Mouse (Mus musculus): ENCODE measurements at regions not wholly inside any gene's neighbourhood (a gene's known extent, or its start where the extent isn't known, plus 50 kb on each side); places are given as distances from the start of the nearest gene placed in this dataset.
"Not testable (repeated sequence)": the region's sequence is repeated elsewhere in the genome, so short reads cannot be mapped to it uniquely, and the experiment has no call there.

DNA sequence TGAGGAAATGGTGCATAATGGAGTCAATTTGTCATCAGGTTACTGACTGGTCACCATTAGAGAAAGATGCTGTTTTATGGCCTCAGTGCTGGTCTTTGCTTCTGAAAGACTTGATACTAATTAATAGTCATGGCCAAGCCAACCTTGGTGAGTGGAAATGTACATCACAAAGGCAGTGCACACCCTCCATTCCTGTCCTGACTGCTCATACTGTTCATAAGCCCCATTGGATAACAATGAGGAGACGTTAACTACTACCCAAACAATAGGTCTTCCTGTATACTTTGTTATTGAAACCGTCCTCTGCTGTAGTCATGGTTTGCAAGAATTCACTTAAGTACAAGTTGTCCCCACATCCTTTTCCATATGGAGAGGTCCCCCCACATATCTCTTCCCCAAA is 605.8 kb upstream of the Slc35b3 start:
- no peak for DNase-seq

DNA sequence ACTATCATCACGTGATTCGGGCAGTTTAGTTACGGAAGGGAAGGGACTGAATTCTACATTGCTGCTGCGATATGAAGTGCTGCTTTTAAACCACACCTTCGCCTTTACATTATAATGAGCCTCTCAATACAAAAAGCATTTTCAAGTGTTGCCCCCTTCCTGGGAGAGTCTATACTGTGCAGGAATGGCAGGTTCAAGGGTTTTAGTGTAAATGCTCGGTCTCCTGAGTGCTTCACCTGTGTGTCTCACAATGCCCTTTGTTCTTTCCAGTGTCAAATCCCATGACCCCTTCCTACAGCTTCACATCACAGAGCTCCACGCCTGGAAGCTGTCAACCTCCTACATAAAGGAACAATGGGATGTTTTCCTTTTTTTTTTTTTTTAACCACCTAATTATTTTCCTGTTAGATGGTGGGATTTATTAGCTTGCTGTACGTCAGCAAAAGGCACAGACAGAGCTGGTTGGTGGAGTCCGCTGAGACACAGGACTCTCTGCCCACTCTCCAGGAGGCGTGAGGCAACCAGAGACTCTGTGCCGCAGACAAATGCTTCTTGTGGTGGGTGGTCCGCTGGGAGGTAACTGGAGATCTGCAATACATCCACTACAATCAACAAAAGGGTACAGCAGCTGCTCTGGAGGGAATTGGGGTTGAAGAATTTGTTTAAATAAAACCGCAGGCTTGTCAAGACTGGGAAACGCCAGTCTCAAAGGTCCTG is 577.2 kb upstream of the Slc35b3 start:
- DNase-seq: no peak

DNA sequence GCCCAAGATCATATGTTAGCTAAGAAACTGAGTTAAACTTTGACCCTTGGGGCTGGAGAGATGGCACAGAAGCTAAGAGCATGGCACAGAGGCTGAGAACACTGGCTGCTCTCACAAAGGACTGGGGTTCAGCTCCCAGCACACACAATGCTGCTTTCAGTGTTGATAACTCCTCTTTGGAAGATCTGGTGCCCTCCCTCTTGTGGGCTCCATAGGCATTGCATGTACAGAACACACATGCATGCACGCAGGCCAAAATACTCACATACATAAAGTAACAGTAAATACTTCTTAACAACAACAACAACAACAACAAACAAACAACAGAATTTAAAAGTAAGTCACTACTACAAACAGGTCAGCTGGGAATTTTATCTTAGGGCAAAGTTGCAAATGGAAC is 565.8 kb upstream of the Slc35b3 start:
- DNase-seq: peak; percentile 35

DNA sequence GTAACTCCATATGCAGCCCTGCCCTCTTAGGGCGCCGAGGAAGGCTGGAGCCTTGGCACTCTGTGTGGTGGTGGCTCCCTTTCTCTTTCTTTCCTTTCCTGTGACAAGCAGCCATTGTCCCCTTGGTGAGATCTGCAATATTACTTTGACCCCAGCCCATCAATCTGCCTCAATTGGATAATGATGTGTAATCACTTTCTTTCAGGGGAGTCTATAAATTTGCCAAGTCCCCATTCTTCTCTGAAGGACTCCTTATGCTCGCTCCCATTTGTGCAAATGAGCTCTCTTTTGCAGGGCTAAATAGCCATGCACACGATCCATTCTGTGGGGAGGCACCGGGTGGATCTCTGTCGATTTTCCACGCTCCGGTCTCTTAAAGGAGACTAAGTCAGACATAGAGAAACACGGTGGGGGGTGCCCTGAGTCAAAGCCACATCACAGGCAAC is 563.2 kb upstream of the Slc35b3 start:
- no peak for DNase-seq

DNA sequence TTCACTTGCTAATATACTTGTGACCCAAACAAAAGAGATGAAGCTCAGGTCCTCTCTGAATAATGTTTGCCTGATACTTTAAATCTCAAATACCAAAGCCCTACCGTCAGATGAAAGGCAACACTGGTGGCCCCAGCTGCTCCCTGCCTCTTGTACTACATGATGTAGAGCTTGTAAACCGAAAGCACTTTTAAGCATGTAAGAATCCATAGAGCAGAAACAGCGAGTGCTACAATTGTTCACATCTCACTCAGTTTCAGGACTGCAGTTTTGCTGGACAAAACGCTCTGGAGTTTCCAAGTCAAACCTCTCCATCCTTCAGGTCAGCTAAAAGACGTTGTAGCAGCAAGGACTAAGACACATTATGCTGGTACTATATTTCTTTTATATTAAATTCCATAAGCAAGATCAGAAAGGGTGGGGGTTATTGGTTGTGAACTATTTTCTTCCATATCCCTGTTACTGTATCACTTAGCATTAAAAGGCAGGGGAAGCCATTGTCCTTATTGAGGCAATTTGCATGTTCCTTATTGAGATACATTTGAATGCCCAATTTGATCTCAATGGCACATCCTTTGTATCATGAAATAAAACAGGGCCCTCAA is 562.7 kb upstream of the Slc35b3 start:
- no peak for DNase-seq

- DNase-seq: no peak
Measured at GRCm38 (mm10) chr13:39520846-39521245, 560.2 kb upstream of the Slc35b3 start.

- DNase-seq: peak; percentile 7
Measured at GRCm38 (mm10) chr13:39516106-39516505, 555.4 kb upstream of the Slc35b3 start.

DNA sequence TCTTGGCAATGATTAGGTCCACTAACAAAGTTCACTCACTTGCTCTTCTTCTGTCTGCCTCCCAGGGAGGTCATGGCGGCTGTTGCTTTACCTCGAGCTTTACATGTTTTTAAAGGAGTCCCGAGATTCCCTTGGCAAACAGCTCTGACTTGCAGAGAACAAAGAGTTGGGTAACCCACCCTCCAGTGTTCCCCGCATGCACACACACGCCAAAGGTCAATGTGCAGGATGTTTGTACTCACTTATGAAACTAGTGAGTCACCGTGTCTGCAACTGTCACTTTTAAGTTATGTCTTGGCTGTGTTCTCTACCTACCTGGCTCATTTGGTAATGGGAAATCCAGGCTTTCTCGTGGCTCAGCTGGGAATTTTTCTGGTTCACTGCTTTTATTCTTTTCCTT is 529.1 kb upstream of the Slc35b3 start:
- DNase-seq: no peak

- DNase-seq: peak; percentile 7
Measured at GRCm38 (mm10) chr13:39472621-39473020, 511.9 kb upstream of the Slc35b3 start.

- no peak for DNase-seq
Measured at GRCm38 (mm10) chr13:39441799-39442198, 481.1 kb upstream of the Slc35b3 start.

- peak; percentile 76 for DNase-seq
Measured at GRCm38 (mm10) chr13:39440907-39441306, 480.2 kb upstream of the Slc35b3 start.

DNA sequence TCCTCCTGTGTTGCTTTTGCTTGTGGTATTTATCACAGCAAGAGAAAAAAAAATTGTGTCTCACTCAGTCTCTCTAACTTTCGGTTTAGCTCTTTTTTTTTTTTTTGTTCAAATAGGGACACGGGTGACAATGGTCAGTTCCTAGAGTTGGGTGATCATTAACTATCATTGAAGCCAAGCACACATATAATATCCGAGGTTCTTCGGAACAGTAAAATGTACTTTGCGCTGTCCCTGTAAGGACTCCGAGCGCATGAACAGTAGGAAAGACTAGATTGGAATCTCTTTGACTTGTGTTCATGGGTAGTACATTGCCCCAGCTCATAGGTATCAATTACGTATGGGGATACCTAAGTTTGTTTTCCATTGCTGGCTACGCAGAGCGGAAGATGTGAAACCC is 479.7 kb upstream of the Slc35b3 start:
- DNase-seq: no peak

DNA sequence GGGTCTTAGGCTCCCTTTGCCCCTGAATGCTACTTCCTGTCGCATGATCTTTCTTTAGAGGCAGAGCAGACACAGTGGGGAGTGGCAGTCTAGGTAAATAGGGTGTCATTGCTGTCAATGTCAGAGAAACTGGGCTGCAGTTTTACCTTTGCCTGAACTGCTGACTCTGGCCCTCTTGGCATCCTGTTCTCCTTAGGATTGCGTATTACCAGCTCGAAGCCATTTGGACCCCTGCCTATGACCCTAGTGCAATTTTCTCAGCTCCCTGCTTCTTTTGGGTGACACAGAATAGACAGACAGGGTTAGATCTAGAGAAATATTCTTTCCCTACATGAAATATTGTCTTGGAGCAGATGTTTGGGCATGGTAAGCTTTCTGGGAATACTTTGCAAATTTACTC is 467.3 kb upstream of the Slc35b3 start:
- no peak for DNase-seq

- no peak for DNase-seq
Measured at GRCm38 (mm10) chr13:39425944-39426343, 465.3 kb upstream of the Slc35b3 start.

- DNase-seq: no peak
Measured at GRCm38 (mm10) chr13:39418127-39418526, 457.5 kb upstream of the Slc35b3 start.

DNA sequence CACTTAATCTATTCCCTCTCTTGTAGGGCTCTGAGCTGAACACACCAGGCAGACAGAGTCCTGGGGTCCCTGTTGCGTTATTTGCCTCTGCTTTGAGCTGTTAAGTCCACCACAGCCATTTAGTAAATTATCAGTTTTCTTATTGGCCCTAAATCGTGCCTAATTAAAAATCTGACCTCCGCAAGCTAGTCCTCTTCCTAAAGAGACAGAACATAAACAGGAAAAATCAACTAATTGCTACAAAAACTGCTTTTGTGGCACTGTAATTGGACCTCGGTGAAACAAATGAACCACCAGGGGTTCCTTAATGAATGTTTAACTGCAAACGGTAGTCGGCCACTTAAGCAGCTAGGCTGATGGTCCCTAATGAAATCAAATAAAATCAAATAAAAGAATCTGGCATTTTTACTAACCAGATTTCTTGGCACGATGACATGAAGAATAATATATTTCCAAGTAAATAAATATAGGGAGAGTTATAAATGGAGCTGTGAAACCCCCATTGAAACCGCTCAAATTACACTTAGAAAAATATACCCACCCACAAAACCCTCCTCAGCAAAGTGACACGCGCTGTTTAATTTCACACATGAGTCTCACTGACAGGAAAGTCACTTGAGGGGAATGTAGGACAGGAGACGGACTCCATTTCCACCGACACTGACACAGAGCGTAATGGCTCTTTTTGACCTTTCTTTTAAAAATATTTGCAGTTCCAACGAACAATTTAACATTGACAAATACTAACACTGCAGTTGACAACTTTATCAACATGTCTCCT is 451.0 kb upstream of the Slc35b3 start:
- no peak for DNase-seq

GRCm38 (mm10) chr13:39392589-39392988 is 431.9 kb upstream of the Slc35b3 start:
- DNase-seq: no peak

DNA sequence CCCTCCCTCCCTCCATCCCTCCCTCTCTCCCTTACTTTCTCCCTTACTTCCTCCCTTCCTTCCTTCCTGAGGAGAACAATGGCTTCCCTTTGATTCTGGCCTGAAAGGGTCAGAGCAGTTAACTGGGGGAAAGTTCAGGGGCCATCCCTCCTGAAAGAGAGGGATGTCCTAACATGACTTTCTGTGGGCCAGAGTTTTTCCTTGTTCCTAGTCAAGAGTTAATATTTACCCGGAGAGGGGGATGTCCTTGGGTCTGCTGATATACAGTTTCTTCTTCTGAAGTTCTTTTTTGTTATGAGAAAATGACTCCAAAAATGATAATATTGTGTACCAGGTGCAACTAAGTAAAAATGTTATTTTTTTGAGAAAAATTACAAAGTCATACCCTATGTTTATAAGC is 431.5 kb upstream of the Slc35b3 start:
- not testable (repeated sequence) for DNase-seq

- DNase-seq: peak; percentile 6
Measured at GRCm38 (mm10) chr13:39376677-39377076, 416.0 kb upstream of the Slc35b3 start.

DNA sequence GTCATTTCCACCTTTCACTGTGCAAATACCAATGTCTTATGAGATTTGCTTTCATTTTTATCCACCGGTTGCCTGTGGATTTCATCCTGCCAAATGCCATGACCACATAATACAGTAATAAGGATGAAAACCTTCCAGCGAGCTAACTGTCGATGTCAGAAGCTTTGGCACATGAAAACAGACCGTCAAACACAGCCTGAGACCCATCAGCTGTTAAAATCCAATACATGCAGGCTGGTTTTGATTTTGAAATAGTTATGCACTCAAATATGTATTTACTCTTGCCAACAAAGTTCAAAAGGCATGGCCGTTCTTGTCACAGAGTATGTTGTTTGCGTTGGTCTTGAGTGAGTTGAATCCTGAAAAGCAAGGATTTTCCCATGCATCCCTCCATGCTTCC is 415.6 kb upstream of the Slc35b3 start:
- DNase-seq: no peak

DNA sequence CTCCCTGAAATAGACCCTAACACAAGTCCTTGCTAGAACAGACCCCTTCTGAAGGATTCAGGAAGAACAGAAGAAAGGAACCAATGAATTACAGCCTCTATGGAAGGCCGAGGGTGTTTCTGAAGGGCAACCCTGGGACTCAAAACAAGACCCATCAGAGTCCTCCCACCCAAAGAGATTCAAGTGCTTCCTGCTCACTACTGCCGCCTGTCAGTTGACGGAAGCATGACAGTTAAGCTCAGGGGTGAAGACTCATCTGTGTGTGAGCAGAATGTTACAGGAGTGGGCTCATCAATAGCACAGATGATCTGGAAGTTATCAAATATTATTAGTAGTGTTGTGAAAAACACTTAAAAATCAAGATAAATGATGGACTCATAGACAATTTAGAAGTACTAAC is 411.9 kb upstream of the Slc35b3 start:
- no peak for DNase-seq

GRCm38 (mm10) chr13:39363637-39364036 is 403.0 kb upstream of the Slc35b3 start:
- DNase-seq: no peak

- no peak for DNase-seq
Measured at GRCm38 (mm10) chr13:39362536-39362935, 401.9 kb upstream of the Slc35b3 start.

GRCm38 (mm10) chr13:39351606-39352005 is 390.9 kb upstream of the Slc35b3 start:
- DNase-seq: no peak

Measured in kidney, postnatal 10 days (tissue).